Mouse (Mus musculus) forebrain, embryonic 13.5 days (tissue): ENCODE results near the gene Rap1gap. TPM values are rescaled to one million over a fixed set of nuclear protein-coding genes. Genes with fewer than 3 reads are reported as not detected.

ENCODE experiments used
- ATAC-seq: fragments of 200-750 bp; cut with Nextera tagmentation; 2 replicates; pipeline ENCODE4 v1.8.0; 2017
- H3K27ac ChIP-seq: fragments of 300-500 bp; sonication (generic); 2 replicates; pipeline ENCODE4 v1.5.1; 2015; ENCODE audit warnings: inconsistent platforms, mild to moderate bottlenecking, moderate library complexity
- H3K27me3 ChIP-seq: fragments of 300-500 bp; sonication (generic); 2 replicates; pipeline ENCODE4 v1.6.1; 2015; ENCODE audit warnings: mild to moderate bottlenecking, inconsistent platforms
- H3K36me3 ChIP-seq: fragments of 300-500 bp; sonication (generic); 2 replicates; pipeline ENCODE4 v1.6.1; 2015; ENCODE audit warnings: mild to moderate bottlenecking, inconsistent platforms; ENCODE audit not compliant: poor library complexity, severe bottlenecking
- H3K4me1 ChIP-seq: fragments of 300-500 bp; sonication (generic); 2 replicates; pipeline ENCODE4 v1.6.1; 2015; ENCODE audit warnings: inconsistent platforms
- H3K4me2 ChIP-seq: fragments of 300-500 bp; sonication (generic); 2 replicates; pipeline ENCODE4 v1.6.1; 2015; ENCODE audit warnings: inconsistent platforms, mild to moderate bottlenecking, moderate library complexity
- H3K4me3 ChIP-seq: fragments of 300-500 bp; sonication (generic); 2 replicates; pipeline ENCODE4 v1.5.1; 2015; ENCODE audit warnings: mild to moderate bottlenecking, inconsistent platforms
- H3K9ac ChIP-seq: fragments of 300-500 bp; sonication (generic); 2 replicates; pipeline ENCODE4 v1.6.1; 2015; ENCODE audit warnings: mild to moderate bottlenecking, inconsistent platforms
- H3K9me3 ChIP-seq: fragments of 300-500 bp; sonication (generic); replicated peaks from 2 replicates; pipeline ENCODE4 v1.6.1; 2016; ENCODE audit warnings: inconsistent platforms
- WGBS: fragments of 180-500 bp; shearing (Covaris S2); methylation state at CpG from one replicate; pipeline ENCODE4 v1.1.7; 2015; 5-methylcytosine and 5-hydroxymethylcytosine counted together
- polyA plus RNA-seq: library from polyadenylated mRNA; unstranded; fragments of >200 nt; fragmentation: Nextera tagmentation; extraction: Ambion mirVana; gene quantifications from 2 replicates; pipeline ENCODE4 v1.2.1, GENCODE M21; 2015

The Rap1gap gene
- polyA plus RNA-seq, result 11.8 and 16.5 TPM in 2 replicates

GRCm38 (mm10) chr4:137664433-137664979, at the start of gene Rap1gap:
Rap1gap (plus strand) TSS chr4:137664726.
- Histone ChIP-seq H3K9me3 (no peaks in the 10 kb centered on the region), H3K4me3 (peak within 1 kb of the TSS; percentile 57), H3K9ac (peak within 1 kb of the TSS; percentile 78), H3K27me3 (peaks cover 19% of the 10 kb centered on the region), H3K36me3 (no peaks in the 10 kb centered on the region), H3K4me2 (peak within 1 kb of the TSS; percentile 93), H3K4me1 (peaks cover 58% of the 10 kb centered on the region), H3K27ac (no peak within 1 kb of the TSS)
- peak; percentile 66 for ATAC-seq
- WGBS, result under 1% methylated on average over 41 of the region's 44 CpGs

- H3K4me3 ChIP-seq, result no peak overlapping the region
- no peak for ATAC-seq
- no peak overlapping the region for H3K4me2 ChIP-seq
- no peak overlapping the region for H3K9ac ChIP-seq
- peaks cover 84% of the 10 kb centered on the region for H3K36me3 ChIP-seq
- H3K4me1 ChIP-seq, result no peaks in the 10 kb centered on the region
- no peak overlapping the region for H3K27ac ChIP-seq
- 95% methylated on average over 8 of the region's 8 CpGs for WGBS
- no peaks in the 10 kb centered on the region for H3K27me3 ChIP-seq
- no peaks in the 10 kb centered on the region for H3K9me3 ChIP-seq
Observed at GRCm38 (mm10) chr4:137622847-137623246, 41.7 kb upstream of the Rap1gap start.

- Histone ChIP-seq H3K27me3 (no peaks in the 10 kb centered on the region), H3K27ac (no peak overlapping the region), H3K9me3 (no peaks in the 10 kb centered on the region), H3K4me1 (no peaks in the 10 kb centered on the region), H3K4me3 (no peak overlapping the region), H3K36me3 (peaks cover 84% of the 10 kb centered on the region), H3K4me2 (no peak overlapping the region), H3K9ac (no peak overlapping the region)
- WGBS, result 34% methylated on average over 8 of the region's 8 CpGs
- ATAC-seq, result no peak
Observed at GRCm38 (mm10) chr4:137627476-137628235, 36.9 kb upstream of the Rap1gap start.

- Histone ChIP-seq H3K4me2 (no peak overlapping the region), H3K27ac (no peak overlapping the region), H3K27me3 (no peaks in the 10 kb centered on the region), H3K9ac (no peak overlapping the region), H3K36me3 (peaks cover 84% of the 10 kb centered on the region), H3K9me3 (no peaks in the 10 kb centered on the region), H3K4me1 (no peaks in the 10 kb centered on the region), H3K4me3 (no peak overlapping the region)
- 58% methylated on average over 6 of the region's 6 CpGs for WGBS
- no peak for ATAC-seq
Observed at GRCm38 (mm10) chr4:137628400-137628799, 36.1 kb upstream of the Rap1gap start.

- ATAC-seq, result no peak
- Histone ChIP-seq H3K36me3 (peaks cover 82% of the 10 kb centered on the region), H3K9ac (no peak overlapping the region), H3K27me3 (no peaks in the 10 kb centered on the region), H3K4me1 (no peaks in the 10 kb centered on the region), H3K4me3 (no peak overlapping the region), H3K4me2 (no peak overlapping the region), H3K9me3 (no peaks in the 10 kb centered on the region), H3K27ac (no peak overlapping the region)
- WGBS, result 76% methylated on average over 7 of the region's 7 CpGs
Observed at GRCm38 (mm10) chr4:137629354-137629753, 35.2 kb upstream of the Rap1gap start.

- no peak overlapping the region for H3K9ac ChIP-seq
- H3K4me1 ChIP-seq, result no peaks in the 10 kb centered on the region
- H3K36me3 ChIP-seq, result peaks cover 82% of the 10 kb centered on the region
- H3K27me3 ChIP-seq, result no peaks in the 10 kb centered on the region
- H3K4me3 ChIP-seq, result no peak overlapping the region
- no peak overlapping the region for H3K27ac ChIP-seq
- no peaks in the 10 kb centered on the region for H3K9me3 ChIP-seq
- WGBS, result 84% methylated on average over 2 of the region's 2 CpGs
- no peak overlapping the region for H3K4me2 ChIP-seq
- ATAC-seq, result no peak
Observed at GRCm38 (mm10) chr4:137630153-137630552, 34.4 kb upstream of the Rap1gap start.

- no peak overlapping the region for H3K27ac ChIP-seq
- H3K36me3 ChIP-seq, result peaks cover 89% of the 10 kb centered on the region
- H3K27me3 ChIP-seq, result no peaks in the 10 kb centered on the region
- H3K4me1 ChIP-seq, result no peaks in the 10 kb centered on the region
- H3K4me3 ChIP-seq, result no peak overlapping the region
- 67% methylated on average over 3 of the region's 3 CpGs for WGBS
- H3K9ac ChIP-seq, result no peak overlapping the region
- no peak for ATAC-seq
- H3K4me2 ChIP-seq, result no peak overlapping the region
- H3K9me3 ChIP-seq, result no peaks in the 10 kb centered on the region
Observed at GRCm38 (mm10) chr4:137631596-137631995, 32.9 kb upstream of the Rap1gap start.

GRCm38 (mm10) chr4:137633394-137633793, 31.1 kb upstream of the Rap1gap start:
- Histone ChIP-seq H3K9ac (no peak overlapping the region), H3K4me3 (no peak overlapping the region), H3K27ac (no peak overlapping the region), H3K9me3 (no peaks in the 10 kb centered on the region), H3K36me3 (peaks cover 95% of the 10 kb centered on the region), H3K4me1 (no peaks in the 10 kb centered on the region), H3K27me3 (no peaks in the 10 kb centered on the region), H3K4me2 (no peak overlapping the region)
- no peak for ATAC-seq
- WGBS, result 90% methylated on average over 4 of the region's 4 CpGs

- Histone ChIP-seq H3K4me2 (no peak overlapping the region), H3K9me3 (no peaks in the 10 kb centered on the region), H3K27ac (no peak overlapping the region), H3K9ac (no peak overlapping the region), H3K36me3 (peaks cover 97% of the 10 kb centered on the region), H3K4me1 (no peaks in the 10 kb centered on the region), H3K27me3 (no peaks in the 10 kb centered on the region), H3K4me3 (no peak overlapping the region)
- WGBS, result 88% methylated on average over 3 of the region's 3 CpGs
- ATAC-seq, result no peak
Observed at GRCm38 (mm10) chr4:137636597-137636996, 27.9 kb upstream of the Rap1gap start.

GRCm38 (mm10) chr4:137641556-137641955, 23.0 kb upstream of the Rap1gap start:
- Histone ChIP-seq H3K27me3 (no peaks in the 10 kb centered on the region), H3K36me3 (peaks cover 89% of the 10 kb centered on the region), H3K4me3 (no peak overlapping the region), H3K9ac (no peak overlapping the region), H3K4me1 (no peaks in the 10 kb centered on the region), H3K27ac (no peak overlapping the region), H3K9me3 (no peaks in the 10 kb centered on the region), H3K4me2 (no peak overlapping the region)
- WGBS, result 74% methylated on average over 5 of the region's 5 CpGs
- ATAC-seq, result no peak

- H3K36me3 ChIP-seq, result peaks cover 89% of the 10 kb centered on the region
- H3K9me3 ChIP-seq, result no peaks in the 10 kb centered on the region
- H3K27ac ChIP-seq, result no peak overlapping the region
- no peak overlapping the region for H3K9ac ChIP-seq
- no peak for ATAC-seq
- no peaks in the 10 kb centered on the region for H3K4me1 ChIP-seq
- H3K4me2 ChIP-seq, result no peak overlapping the region
- H3K27me3 ChIP-seq, result no peaks in the 10 kb centered on the region
- H3K4me3 ChIP-seq, result no peak overlapping the region
- WGBS, result 18% methylated on average over 2 of the region's 2 CpGs
Observed at GRCm38 (mm10) chr4:137642101-137642500, 22.4 kb upstream of the Rap1gap start.

GRCm38 (mm10) chr4:137643459-137643858, 21.1 kb upstream of the Rap1gap start:
- H3K9ac ChIP-seq, result no peak overlapping the region
- H3K27me3 ChIP-seq, result no peaks in the 10 kb centered on the region
- H3K27ac ChIP-seq, result no peak overlapping the region
- ATAC-seq, result no peak
- no peak overlapping the region for H3K4me2 ChIP-seq
- H3K4me1 ChIP-seq, result no peaks in the 10 kb centered on the region
- H3K4me3 ChIP-seq, result no peak overlapping the region
- no peaks in the 10 kb centered on the region for H3K9me3 ChIP-seq
- H3K36me3 ChIP-seq, result peaks cover 88% of the 10 kb centered on the region
- 76% methylated on average over 2 of the region's 2 CpGs for WGBS

GRCm38 (mm10) chr4:137646262-137646661, 18.3 kb upstream of the Rap1gap start:
- H3K4me1 ChIP-seq, result no peaks in the 10 kb centered on the region
- no peak overlapping the region for H3K27ac ChIP-seq
- H3K4me3 ChIP-seq, result no peak overlapping the region
- H3K27me3 ChIP-seq, result no peaks in the 10 kb centered on the region
- no peaks in the 10 kb centered on the region for H3K9me3 ChIP-seq
- no peak overlapping the region for H3K9ac ChIP-seq
- no peak overlapping the region for H3K4me2 ChIP-seq
- no peak for ATAC-seq
- peaks cover 87% of the 10 kb centered on the region for H3K36me3 ChIP-seq
